In the genomic region with DNA sequence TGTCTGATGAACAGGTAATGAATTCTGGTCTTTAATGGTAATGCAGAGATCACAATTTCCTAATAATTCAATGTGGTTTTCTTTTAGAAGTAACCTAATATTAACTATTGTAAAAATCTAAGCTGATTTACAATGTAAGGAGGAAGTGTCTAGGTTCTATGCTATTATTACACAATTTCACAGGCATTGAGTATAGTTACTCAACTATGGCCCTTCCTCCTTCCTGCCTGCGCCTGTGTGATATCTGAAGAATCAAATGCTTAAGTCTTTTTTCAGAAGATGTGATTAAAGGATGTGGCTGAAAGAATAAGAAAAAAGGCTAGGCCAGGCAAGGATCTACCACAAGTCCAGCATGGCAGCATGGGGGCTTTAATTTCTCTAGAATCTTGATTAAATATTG, we compare ENCODE assay signal across 15 mouse cellular contexts. TPM values are rescaled to one million over a fixed set of nuclear protein-coding genes. Genes with fewer than 3 reads are reported as not detected.
"Had no signal": no experiment of that assay in that cellular context is flagged by ENCODE, and none has a peak within 500 bp of the region (broad histone marks: within the 10 kb centered on the region; RNA-seq: fewer than 3 reads in every experiment).

No protein-coding gene starts in this region.

RNA-seq across cellular contexts. Expression of gene Gm17332, which starts 47.4 kb away (rescaled TPM):
- total RNA-seq: heart, postnatal 10 days; heart, postnatal 14 days; heart, postnatal 25 days; heart, postnatal 36 days; heart, postnatal 4 days; hematopoietic stem cell, adult 5-6 weeks; hindbrain, postnatal 0 days; layer of hippocampus, adult 18-20 months; layer of hippocampus, adult 2 months; layer of hippocampus, adult 8-10 months; layer of hippocampus, postnatal 10 days; layer of hippocampus, postnatal 14 days; layer of hippocampus, postnatal 25 days; layer of hippocampus, postnatal 36 days; left cerebral cortex, adult 18-20 months had no signal
